Mouse (Mus musculus): Measurements from ENCODE around the gene Lrtm2.

- no peak for TF ChIP-seq EP300 (IDR thresholded peaks at IDR 0.05)
- TF ChIP-seq CTCF (IDR thresholded peaks at IDR 0.05), result no peak
These were observed 21.9 kb upstream of the Lrtm2 start for GRCm38 (mm10) chr6:119352501-119352900.
